Mouse (Mus musculus) kidney, embryonic 14.5 days (tissue): ENCODE results near the gene Spata22. TPM values are rescaled to one million over a fixed set of nuclear protein-coding genes. Genes with fewer than 3 reads are reported as not detected.

Experiments
- ATAC-seq: fragments of 200-750 bp; cut with Nextera tagmentation; 2 replicates; pipeline ENCODE4 v1.8.0; 2017; ENCODE audit warnings: moderate number of reproducible peaks, mild to moderate bottlenecking, moderate TSS enrichment, moderate library complexity; ENCODE audit not compliant: low FRiP score, low TSS enrichment
- H3K27ac ChIP-seq: fragments of 300-500 bp; sonication (generic); 2 replicates; pipeline ENCODE4 v1.5.1; 2014; ENCODE audit warnings: low read depth, mild to moderate bottlenecking, low read length, moderate library complexity, mixed read lengths
- H3K27me3 ChIP-seq: fragments of 300-500 bp; sonication (generic); 2 replicates; pipeline ENCODE4 v1.6.1; 2014; ENCODE audit warnings: mild to moderate bottlenecking, low read length; ENCODE audit not compliant: control insufficient read depth, insufficient read depth
- H3K36me3 ChIP-seq: fragments of 300-500 bp; sonication (generic); 2 replicates; pipeline ENCODE4 v1.6.1; 2014; ENCODE audit warnings: low read length, mixed read lengths; ENCODE audit not compliant: control insufficient read depth, insufficient read depth
- H3K4me1 ChIP-seq: fragments of 300-500 bp; sonication (generic); 2 replicates; pipeline ENCODE4 v1.6.1; 2014; ENCODE audit warnings: low read length, mixed read lengths; ENCODE audit not compliant: control insufficient read depth, insufficient read depth
- H3K4me2 ChIP-seq: fragments of 300-500 bp; sonication (generic); replicated peaks from 2 replicates; pipeline ENCODE4 v1.6.1; 2014; ENCODE audit warnings: low read depth, mild to moderate bottlenecking, low read length
- H3K4me3 ChIP-seq: fragments of 300-500 bp; sonication (generic); 2 replicates; pipeline ENCODE4 v1.5.1; 2014; ENCODE audit warnings: mild to moderate bottlenecking, low read length
- H3K9ac ChIP-seq: fragments of 300-500 bp; sonication (generic); 2 replicates; pipeline ENCODE4 v1.6.1; 2014; ENCODE audit warnings: low read depth, mild to moderate bottlenecking, low read length, moderate library complexity
- H3K9me3 ChIP-seq: fragments of 300-500 bp; sonication (generic); 2 replicates; pipeline ENCODE4 v1.6.1; 2016; ENCODE audit warnings: low read length; ENCODE audit not compliant: control insufficient read depth
- WGBS: fragments of 180-500 bp; shearing (Covaris S2); extraction: QIAGEN DNeasy Blood & Tissue Kit; methylation state at CpG from one replicate; pipeline ENCODE4 v1.1.7; 2014; 5-methylcytosine and 5-hydroxymethylcytosine counted together
- polyA plus RNA-seq: library from polyadenylated mRNA; unstranded; fragments of >200 nt; fragmentation: Nextera tagmentation; extraction: Ambion mirVana; gene quantifications from 2 replicates; pipeline ENCODE4 v1.2.1, GENCODE M21; 2014

Spata22 gene
- polyA plus RNA-seq = 0.16 TPM in 1 of 2 replicates, not detected in the other

DNA sequence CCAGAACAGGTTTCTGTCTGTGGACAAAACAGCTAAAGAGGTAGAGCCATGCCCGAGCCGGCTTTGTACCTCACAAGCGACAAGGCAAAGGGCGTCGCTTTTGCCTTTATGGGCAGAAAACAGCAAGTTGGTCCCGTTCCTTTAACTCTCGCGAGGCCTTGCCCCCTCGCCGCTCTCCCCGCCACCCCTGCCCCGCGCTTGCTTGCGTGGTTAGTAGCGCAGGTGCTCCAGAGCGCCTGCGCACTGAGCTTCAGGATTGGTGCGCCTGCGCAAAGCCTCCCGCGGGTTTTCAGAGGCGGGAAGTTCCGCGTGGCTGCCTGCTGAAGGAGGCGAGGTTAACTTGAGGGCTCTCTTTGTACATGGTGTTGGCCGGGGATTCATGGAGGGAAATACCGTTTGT lies at the start of gene Spata22, which contains the start of the genes Aspa and Gm49340:
TSS of gene Spata22 (plus strand) at position 300 of the 400 bp plus-strand sequence.
TSS of gene Aspa (minus strand) at position 155 of the 400 bp plus-strand sequence.
TSS of gene Gm49340 (plus strand) at position 300 of the 400 bp plus-strand sequence.
- WGBS = 79% methylated on average over 27 of the region's 27 CpGs
- Histone ChIP-seq H3K27ac (no peak within 1 kb of the TSS), H3K9ac (no peak within 1 kb of the TSS), H3K4me2 (no peak within 1 kb of the TSS), H3K4me3 (no peak within 1 kb of the TSS), H3K4me1 (no peaks in the 10 kb centered on the region), H3K27me3 (no peaks in the 10 kb centered on the region), H3K9me3 (no peaks in the 10 kb centered on the region), H3K36me3 (no peaks in the 10 kb centered on the region)
- ATAC-seq = no peak

DNA sequence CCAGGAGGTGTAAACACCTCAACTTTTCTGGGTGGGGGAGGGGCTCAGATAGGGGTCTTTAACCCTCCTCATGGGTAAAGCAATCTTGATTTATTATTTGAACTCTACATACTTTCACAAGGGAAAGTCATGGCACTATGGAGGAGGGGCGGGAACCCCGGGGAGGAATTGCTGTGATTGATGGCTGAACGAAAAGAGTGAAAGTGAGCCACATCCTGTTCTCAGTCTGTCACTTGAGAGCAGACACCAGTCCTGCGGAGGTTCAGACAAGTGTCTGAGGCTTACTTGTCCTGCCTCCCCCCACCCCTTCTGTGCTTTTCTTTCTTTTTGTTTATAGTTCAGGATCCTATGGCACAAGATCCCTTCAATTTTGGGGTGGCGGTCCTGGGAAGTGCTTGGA lies 48.8 kb upstream of the Spata22 start:
- Histone ChIP-seq H3K27me3 (no peaks in the 10 kb centered on the region), H3K36me3 (no peaks in the 10 kb centered on the region), H3K4me1 (peaks cover 13% of the 10 kb centered on the region), H3K27ac (no peak overlapping the region), H3K4me3 (no peak overlapping the region), H3K9ac (no peak overlapping the region), H3K4me2 (no peak overlapping the region; the same call in 1 of the 2 replicates), H3K9me3 (no peaks in the 10 kb centered on the region)
- ATAC-seq = 0 out of 2 replicates have a peak, but pooled peaks have one; percentile 24
- 11% methylated on average over 5 of the region's 5 CpGs for WGBS

DNA sequence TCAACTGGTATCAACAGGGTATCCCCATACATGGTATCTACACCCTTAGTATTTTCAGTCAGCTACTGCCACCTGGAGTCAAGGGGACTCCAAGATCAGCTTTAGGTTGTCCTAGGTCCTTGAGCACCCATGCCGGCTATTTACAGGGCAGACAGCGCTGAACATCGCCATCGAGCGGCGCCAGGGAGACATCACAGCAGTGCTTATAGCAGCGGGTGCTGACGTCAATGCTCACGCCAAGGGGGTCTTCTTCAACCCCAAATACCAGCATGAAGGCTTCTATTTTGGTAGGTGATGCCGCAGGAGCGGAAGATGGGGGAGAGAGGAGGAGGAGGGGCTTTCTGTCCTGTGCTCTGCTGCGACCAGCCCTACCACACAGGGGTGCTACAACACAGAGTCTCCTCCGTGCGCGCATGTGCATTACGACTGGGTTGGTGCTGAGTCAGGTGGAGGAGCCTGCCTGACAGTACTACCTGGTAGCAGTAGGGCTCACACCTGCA lies 48.0 kb upstream of the Spata22 start:
- Histone ChIP-seq H3K4me2 (peak overlapping the region; percentile 48), H3K36me3 (no peaks in the 10 kb centered on the region), H3K4me3 (peak overlapping the region; percentile 34), H3K27me3 (no peaks in the 10 kb centered on the region), H3K4me1 (peaks cover 13% of the 10 kb centered on the region), H3K9me3 (no peaks in the 10 kb centered on the region), H3K27ac (no peak overlapping the region), H3K9ac (0 out of 2 replicates have a peak overlapping the region, but pooled peaks have one; percentile 31)
- 3% methylated on average over 16 of the region's 16 CpGs for WGBS
- ATAC-seq = peak; percentile 81

DNA sequence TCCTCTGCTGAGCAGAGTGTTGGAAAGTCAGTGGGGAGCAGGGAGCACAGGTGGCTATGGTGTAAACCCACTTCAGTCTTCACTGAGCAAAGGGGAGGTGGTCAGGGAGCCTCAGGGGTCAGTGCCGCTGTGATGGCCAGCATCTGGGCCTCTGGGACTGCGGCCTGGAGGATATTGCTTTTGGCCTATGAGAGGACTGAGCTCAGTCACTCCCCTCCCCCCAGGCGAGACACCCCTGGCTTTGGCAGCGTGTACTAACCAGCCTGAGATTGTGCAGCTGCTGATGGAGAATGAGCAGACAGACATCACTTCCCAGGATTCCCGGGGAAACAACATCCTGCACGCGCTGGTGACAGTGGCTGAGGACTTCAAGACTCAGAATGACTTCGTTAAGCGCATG lies 46.2 kb upstream of the Spata22 start:
- H3K9me3 ChIP-seq = no peaks in the 10 kb centered on the region
- H3K4me3 ChIP-seq = no peak overlapping the region
- H3K9ac ChIP-seq = no peak overlapping the region
- no peaks in the 10 kb centered on the region for H3K27me3 ChIP-seq
- H3K36me3 ChIP-seq = no peaks in the 10 kb centered on the region
- 32% methylated on average over 9 of the region's 9 CpGs for WGBS
- ATAC-seq = peak; percentile 44; the same call in 1 of the 2 replicates
- peaks cover 13% of the 10 kb centered on the region for H3K4me1 ChIP-seq
- no peak overlapping the region for H3K27ac ChIP-seq
- no peak overlapping the region for H3K4me2 ChIP-seq

DNA sequence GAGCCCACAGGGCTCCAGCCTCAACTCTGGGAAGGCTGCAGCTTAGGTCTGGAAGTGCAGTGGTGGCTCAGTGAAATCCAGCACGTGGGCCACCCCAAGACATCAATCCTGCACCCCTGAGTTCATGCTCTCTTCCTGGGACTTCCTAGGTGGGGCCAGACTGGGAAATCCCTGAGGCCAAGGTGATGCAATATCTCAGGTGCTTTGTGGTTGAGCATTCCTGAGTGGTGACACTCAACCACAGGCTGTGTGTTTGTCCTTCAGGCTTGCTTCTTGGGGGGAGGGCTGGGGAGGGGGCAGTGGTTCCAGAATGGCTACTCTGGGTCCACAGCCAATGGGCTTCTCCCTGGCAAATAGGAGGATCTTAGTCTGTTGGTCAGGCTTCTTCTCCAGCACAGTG lies 45.6 kb upstream of the Spata22 start:
- Histone ChIP-seq H3K36me3 (no peaks in the 10 kb centered on the region), H3K27ac (no peak overlapping the region), H3K4me1 (peaks cover 13% of the 10 kb centered on the region), H3K4me3 (no peak overlapping the region), H3K27me3 (no peaks in the 10 kb centered on the region), H3K9me3 (no peaks in the 10 kb centered on the region), H3K4me2 (0 out of 2 replicates have a peak overlapping the region, but pooled peaks have one; percentile 4), H3K9ac (no peak overlapping the region)
- 64% methylated on average over 1 of the region's 1 CpGs for WGBS
- ATAC-seq = no peak

DNA sequence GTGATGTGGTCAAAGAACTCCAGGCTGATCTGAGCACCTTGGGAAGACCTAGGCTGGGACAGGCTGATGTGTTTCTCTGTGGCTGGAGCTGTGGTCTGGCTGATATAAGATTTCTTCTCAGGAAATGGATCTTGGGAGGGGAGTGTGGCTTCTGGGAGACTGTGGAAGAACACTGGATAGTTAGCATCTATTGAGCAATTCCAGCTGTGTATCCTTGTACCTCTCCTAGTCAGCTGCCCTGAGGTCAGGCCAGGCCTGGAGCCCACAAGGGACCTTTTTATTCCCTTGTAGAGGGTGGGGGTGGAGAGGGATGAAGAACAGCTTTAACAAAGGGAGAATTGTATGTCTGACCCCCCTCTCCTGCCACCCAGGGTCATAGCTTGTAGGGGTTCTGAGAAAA lies 45.2 kb upstream of the Spata22 start:
- Histone ChIP-seq H3K4me2 (no peak overlapping the region), H3K27ac (no peak overlapping the region), H3K4me3 (no peak overlapping the region), H3K9me3 (no peaks in the 10 kb centered on the region), H3K36me3 (no peaks in the 10 kb centered on the region), H3K9ac (no peak overlapping the region), H3K4me1 (peaks cover 13% of the 10 kb centered on the region), H3K27me3 (no peaks in the 10 kb centered on the region)
- no peak for ATAC-seq

DNA sequence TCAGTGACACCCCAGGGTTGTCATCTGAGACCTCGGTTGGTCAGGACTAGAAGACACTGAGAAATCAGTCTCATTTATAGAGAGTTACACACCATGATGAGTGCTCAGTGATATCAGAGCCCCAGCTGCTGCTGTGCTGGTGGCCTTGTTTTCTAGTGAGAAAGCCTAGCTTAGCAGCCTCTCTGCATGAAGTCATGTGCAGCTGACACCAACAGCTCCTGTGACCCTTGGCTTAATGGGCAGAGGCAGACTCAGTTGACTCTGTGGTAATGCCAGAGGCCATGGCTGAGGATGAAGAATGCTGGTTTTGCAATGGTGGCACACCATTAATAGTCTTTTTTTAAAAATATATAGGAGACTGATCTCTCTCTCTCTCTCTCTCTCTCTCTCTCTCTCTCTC lies 39.9 kb upstream of the Spata22 start:
- H3K27ac ChIP-seq = no peak overlapping the region
- H3K4me1 ChIP-seq = no peaks in the 10 kb centered on the region
- no peak overlapping the region for H3K4me3 ChIP-seq
- WGBS = 83% methylated on average over 1 of the region's 1 CpGs
- no peak overlapping the region for H3K4me2 ChIP-seq
- no peaks in the 10 kb centered on the region for H3K9me3 ChIP-seq
- no peak overlapping the region for H3K9ac ChIP-seq
- ATAC-seq = no peak
- no peaks in the 10 kb centered on the region for H3K36me3 ChIP-seq
- no peaks in the 10 kb centered on the region for H3K27me3 ChIP-seq

DNA sequence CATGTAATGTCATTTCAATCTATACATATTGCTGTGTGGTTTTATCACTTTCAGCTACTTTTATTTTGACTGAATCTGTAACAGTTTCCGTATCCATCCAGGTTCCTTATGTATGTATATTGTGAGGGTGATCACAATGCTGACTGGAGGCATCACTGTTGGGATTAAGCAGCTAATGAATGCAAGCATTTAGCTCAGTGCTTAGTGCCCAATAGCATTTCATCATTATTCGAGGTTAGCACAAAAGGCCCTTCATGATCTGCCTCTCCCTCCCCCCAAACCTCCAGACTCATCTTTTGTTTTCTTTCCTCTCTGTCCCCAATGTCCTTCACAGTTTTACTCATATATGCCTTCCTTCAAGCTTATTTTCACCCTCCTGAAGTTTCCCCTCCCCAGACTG lies 26.4 kb upstream of the Spata22 start:
- 68% methylated on average over 2 of the region's 2 CpGs for WGBS
- no peak for ATAC-seq
- Histone ChIP-seq H3K4me2 (no peak overlapping the region), H3K9me3 (no peaks in the 10 kb centered on the region), H3K36me3 (no peaks in the 10 kb centered on the region), H3K27me3 (no peaks in the 10 kb centered on the region), H3K9ac (no peak overlapping the region), H3K4me3 (no peak overlapping the region), H3K4me1 (no peaks in the 10 kb centered on the region), H3K27ac (no peak overlapping the region)

DNA sequence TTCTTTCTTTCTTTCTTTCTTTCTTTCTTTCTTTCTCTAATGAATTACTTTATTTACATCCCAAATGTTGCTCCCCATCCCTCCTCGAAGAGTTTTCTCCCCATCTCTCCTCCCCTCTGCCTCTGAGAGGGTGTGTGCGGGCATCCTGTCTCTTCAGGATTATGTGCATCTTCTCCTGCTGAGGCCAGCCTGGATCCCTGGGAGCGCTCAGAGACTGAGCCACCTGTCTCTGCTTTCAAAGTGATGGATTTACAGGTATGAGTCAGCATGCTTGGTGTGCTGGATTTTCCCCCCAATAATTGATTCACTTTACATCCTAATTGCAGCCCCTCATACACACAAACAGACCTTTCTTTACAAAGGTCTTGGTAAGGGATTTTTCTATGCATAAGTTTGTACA lies 13.6 kb upstream of the Spata22 start:
- WGBS = 45% methylated on average over 3 of the region's 3 CpGs
- no peaks in the 10 kb centered on the region for H3K36me3 ChIP-seq
- H3K4me3 ChIP-seq = no peak overlapping the region
- no peaks in the 10 kb centered on the region for H3K27me3 ChIP-seq
- H3K9ac ChIP-seq = no peak overlapping the region
- no peak overlapping the region for H3K27ac ChIP-seq
- H3K4me2 ChIP-seq = no peak overlapping the region
- H3K9me3 ChIP-seq = no peaks in the 10 kb centered on the region
- H3K4me1 ChIP-seq = no peaks in the 10 kb centered on the region
- ATAC-seq = no peak
